Mouse (Mus musculus): ENCODE measurements around the gene Rpl10a. TPM values are rescaled to one million over a fixed set of nuclear protein-coding genes. Genes with fewer than 3 reads are reported as not detected.

Gene Rpl10a
- polyA plus RNA-seq, 1 experiment from 2014 or later, result 287 TPM

DNA sequence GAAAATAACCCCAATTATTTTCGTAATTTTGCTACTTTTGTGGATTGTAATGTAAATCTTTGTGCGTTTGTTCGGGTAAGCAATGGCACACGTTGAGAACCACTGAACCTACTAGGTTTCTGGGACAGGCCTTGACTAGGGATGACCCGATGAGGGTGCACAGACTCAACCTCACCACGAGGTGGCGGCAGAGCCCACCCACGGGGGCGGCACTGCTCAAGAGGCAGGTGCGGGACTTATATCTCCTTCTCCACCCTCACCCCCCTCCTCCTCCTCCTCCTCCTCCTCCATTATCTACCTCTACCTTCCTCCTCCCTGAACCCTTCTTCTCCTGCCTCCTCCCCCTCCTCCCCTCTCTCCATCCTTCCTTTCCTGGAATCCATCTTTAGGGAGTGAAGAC, 45.5 kb downstream of the Rpl10a start:
- H3K9me3 ChIP-seq (ENCODE audit: control insufficient read depth, low read length), result no peaks in the 10 kb centered on the region
- H3K4me3 ChIP-seq (ENCODE audit: low read length), result no peak overlapping the region
- no peak for ATAC-seq
- WGBS, result 17% methylated on average over 10 of the region's 10 CpGs
- no peak overlapping the region for H3K4me2 ChIP-seq (ENCODE audit: low read length)
- no peaks in the 10 kb centered on the region for H3K36me3 ChIP-seq (ENCODE audit: control insufficient read depth, insufficient read depth, low read length)
- H3K27me3 ChIP-seq (replicated peaks; ENCODE audit: control insufficient read depth, insufficient read depth, low read length), result peaks cover 18% of the 10 kb centered on the region
- H3K9ac ChIP-seq (ENCODE audit: low read depth, low read length), result no peak overlapping the region
- no peak overlapping the region for H3K27ac ChIP-seq (ENCODE audit: low read depth, low read length)
- no peaks in the 10 kb centered on the region; the same call in 1 of the 2 replicates for H3K4me1 ChIP-seq (ENCODE audit: control insufficient read depth, insufficient read depth, low read depth, low read length)

DNA sequence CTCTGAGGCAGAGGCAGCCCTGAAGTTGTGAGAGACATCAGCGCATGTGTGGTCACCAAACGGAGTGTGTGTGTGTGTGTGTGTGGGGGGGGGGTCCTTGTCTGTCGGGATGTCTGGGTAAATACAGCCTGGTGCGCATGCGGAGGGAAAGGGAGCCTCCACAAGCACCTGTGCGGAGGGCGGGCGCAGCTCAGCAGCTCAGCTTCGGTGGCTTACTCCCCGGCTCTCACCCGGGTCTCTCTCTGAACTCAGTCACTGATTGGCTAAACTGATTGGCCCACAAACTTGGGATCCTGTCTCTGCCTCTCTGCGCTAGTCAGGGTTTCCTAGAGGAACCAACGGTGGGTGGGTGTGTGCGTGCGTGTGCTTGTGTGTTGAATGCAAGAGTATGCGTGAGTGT, 46.2 kb downstream of the Rpl10a start:
- Histone ChIP-seq H3K4me3 (ENCODE audit: low read length) (no peak overlapping the region), H3K9ac (ENCODE audit: low read depth, low read length) (no peak overlapping the region), H3K9me3 (ENCODE audit: control insufficient read depth, low read length) (no peaks in the 10 kb centered on the region), H3K4me2 (ENCODE audit: low read length) (peak overlapping the region; percentile 23; the same call in 1 of the 2 replicates), H3K36me3 (ENCODE audit: control insufficient read depth, insufficient read depth, low read length) (no peaks in the 10 kb centered on the region), H3K4me1 (ENCODE audit: control insufficient read depth, insufficient read depth, low read depth, low read length) (no peaks in the 10 kb centered on the region; the same call in 1 of the 2 replicates), H3K27me3 (replicated peaks; ENCODE audit: control insufficient read depth, insufficient read depth, low read length) (peaks cover 18% of the 10 kb centered on the region), H3K27ac (ENCODE audit: low read depth, low read length) (no peak overlapping the region)
- ATAC-seq, result no peak
- 16% methylated on average over 16 of the region's 16 CpGs for WGBS

- Histone ChIP-seq H3K27me3 (replicated peaks; ENCODE audit: control insufficient read depth, insufficient read depth, low read length) (peaks cover 18% of the 10 kb centered on the region), H3K4me2 (ENCODE audit: low read length) (no peak overlapping the region), H3K4me1 (ENCODE audit: control insufficient read depth, insufficient read depth, low read depth, low read length) (no peaks in the 10 kb centered on the region; the same call in 1 of the 2 replicates), H3K36me3 (ENCODE audit: control insufficient read depth, insufficient read depth, low read length) (no peaks in the 10 kb centered on the region), H3K9ac (ENCODE audit: low read depth, low read length) (no peak overlapping the region), H3K27ac (ENCODE audit: low read depth, low read length) (no peak overlapping the region), H3K4me3 (ENCODE audit: low read length) (no peak overlapping the region), H3K9me3 (ENCODE audit: control insufficient read depth, low read length) (no peaks in the 10 kb centered on the region)
- ATAC-seq, result no peak
- WGBS, result 21% methylated on average over 17 of the region's 17 CpGs
Measured at GRCm38 (mm10) chr17:28375592-28376061, 47.4 kb downstream of the Rpl10a start.

DNA sequence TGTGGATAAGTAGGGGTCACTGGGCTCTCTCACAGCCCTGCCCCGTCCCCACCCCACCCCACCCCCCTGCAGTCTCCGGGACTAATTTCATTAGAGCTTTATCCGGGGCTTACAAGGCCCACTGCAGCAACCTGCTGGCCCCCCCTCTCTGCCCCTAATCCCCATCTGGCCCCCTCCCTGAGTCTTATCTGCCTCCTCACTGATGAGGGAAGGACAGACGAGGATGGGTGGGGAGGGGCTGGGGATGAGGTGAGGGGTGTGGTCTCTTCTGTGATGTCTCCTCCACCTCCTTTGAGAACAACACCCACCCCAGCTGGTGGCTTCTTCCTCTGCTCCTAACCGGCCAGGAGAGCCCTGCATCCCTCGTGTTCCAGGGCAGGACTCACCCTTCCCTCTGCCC, 52.0 kb downstream of the Rpl10a start:
- no peak for ATAC-seq
- H3K27ac ChIP-seq (ENCODE audit: low read depth, low read length), result no peak overlapping the region
- H3K4me3 ChIP-seq (ENCODE audit: low read length), result no peak overlapping the region
- peaks cover 6% of the 10 kb centered on the region for H3K27me3 ChIP-seq (replicated peaks; ENCODE audit: control insufficient read depth, insufficient read depth, low read length)
- 9% methylated on average over 6 of the region's 6 CpGs for WGBS
- no peak overlapping the region for H3K4me2 ChIP-seq (ENCODE audit: low read length)
- no peak overlapping the region for H3K9ac ChIP-seq (ENCODE audit: low read depth, low read length)
- H3K36me3 ChIP-seq (ENCODE audit: control insufficient read depth, insufficient read depth, low read length), result no peaks in the 10 kb centered on the region
- H3K9me3 ChIP-seq (ENCODE audit: control insufficient read depth, low read length), result no peaks in the 10 kb centered on the region
- no peaks in the 10 kb centered on the region for H3K4me1 ChIP-seq (ENCODE audit: control insufficient read depth, insufficient read depth, low read depth, low read length)

Other genes starting within 250 kb of the Rpl10a start
- 1.4 and 1.6 TPM in 2 replicates for gene Tcp11, start 247.8 kb upstream of the Rpl10a start, polyA plus RNA-seq (2015; fragmentation: Nextera tagmentation; extraction: Ambion mirVana)
- gene Scube3, start 186.3 kb upstream of the Rpl10a start, polyA plus RNA-seq (2015; fragmentation: Nextera tagmentation; extraction: Ambion mirVana), result 3.0 and 3.6 TPM in 2 replicates
- gene Zfp523, start 151.3 kb upstream of the Rpl10a start, polyA plus RNA-seq (2015; fragmentation: Nextera tagmentation; extraction: Ambion mirVana), result 43.0 and 44.6 TPM in 2 replicates
- gene Def6, start 120.7 kb upstream of the Rpl10a start, polyA plus RNA-seq (2015; fragmentation: Nextera tagmentation; extraction: Ambion mirVana), result 5.8 and 7.0 TPM in 2 replicates
- gene Ppard, start 95.8 kb upstream of the Rpl10a start, polyA plus RNA-seq (2015; fragmentation: Nextera tagmentation; extraction: Ambion mirVana), result 1.1 TPM in 2 replicates
- gene Fance, start 15.0 kb upstream of the Rpl10a start, polyA plus RNA-seq (2015; fragmentation: Nextera tagmentation; extraction: Ambion mirVana), result 25.0 and 25.7 TPM in 2 replicates
- 1.4 and 2.0 TPM in 2 replicates for gene Tead3, start 22.3 kb downstream of the Rpl10a start, polyA plus RNA-seq (2015; fragmentation: Nextera tagmentation; extraction: Ambion mirVana)
- 1.5 and 1.6 TPM in 2 replicates for gene Tulp1, start 36.8 kb downstream of the Rpl10a start, polyA plus RNA-seq (2015; fragmentation: Nextera tagmentation; extraction: Ambion mirVana)
- gene Fkbp5, start 189.1 kb downstream of the Rpl10a start, polyA plus RNA-seq (2015; fragmentation: Nextera tagmentation; extraction: Ambion mirVana), result 26.7 and 30.8 TPM in 2 replicates
- gene Armc12, start 202.3 kb downstream of the Rpl10a start, polyA plus RNA-seq (2015; fragmentation: Nextera tagmentation; extraction: Ambion mirVana), result not detected in 2 replicates
- not detected in 2 replicates for gene Clpsl2, start 220.9 kb downstream of the Rpl10a start, polyA plus RNA-seq (2015; fragmentation: Nextera tagmentation; extraction: Ambion mirVana)
- not detected in 2 replicates for gene Clps, start 232.3 kb downstream of the Rpl10a start, polyA plus RNA-seq (2015; fragmentation: Nextera tagmentation; extraction: Ambion mirVana)
- gene Lhfpl5, start 247.2 kb downstream of the Rpl10a start, polyA plus RNA-seq (2015; fragmentation: Nextera tagmentation; extraction: Ambion mirVana), result 20.1 and 26.9 TPM in 2 replicates